Mouse (Mus musculus) myocyte (in vitro differentiated cells): Measurements from ENCODE around the gene Fign.

Experiments
- E2F4 ChIP-seq: IDR thresholded peaks from one replicate; pipeline ENCODE4 v1.6.1; 2011; ENCODE audit warnings: mild to moderate bottlenecking, control low read depth, moderate library complexity; ENCODE audit not compliant: insufficient read depth
- MAX ChIP-seq: IDR thresholded peaks from one replicate; pipeline ENCODE4 v1.6.1; 2011; ENCODE audit warnings: low read depth, mild to moderate bottlenecking, control low read depth
- MYOD1 ChIP-seq, 3 experiments: IDR thresholded peaks; one replicate each; pipeline ENCODE4 v1.6.1; 2011; ENCODE audit warnings: control low read depth in 2 of 3, low read depth in 2 of 3, mild to moderate bottlenecking in 2 of 3, moderate library complexity in 1 of 3; ENCODE audit not compliant: insufficient read length in 2 of 3, control insufficient read depth in 1 of 3
- POLR2A ChIP-seq: IDR thresholded peaks from one replicate; pipeline ENCODE4 v1.6.1; 2011; ENCODE audit warnings: low read depth, mild to moderate bottlenecking, control low read depth, moderate library complexity; ENCODE audit not compliant: insufficient read length
- POLR2AphosphoS2 ChIP-seq: IDR thresholded peaks from one replicate; pipeline ENCODE4 v1.6.1; 2011; ENCODE audit warnings: low read depth, control low read depth; ENCODE audit not compliant: insufficient read length
- SRF ChIP-seq: IDR thresholded peaks from one replicate; pipeline ENCODE4 v1.6.1; 2011; ENCODE audit warnings: low read depth; ENCODE audit not compliant: control insufficient read depth, insufficient read length
- TCF3 ChIP-seq: IDR thresholded peaks from one replicate; pipeline ENCODE4 v1.6.1; 2011; ENCODE audit warnings: low read depth, control low read depth; ENCODE audit not compliant: insufficient read length

DNA sequence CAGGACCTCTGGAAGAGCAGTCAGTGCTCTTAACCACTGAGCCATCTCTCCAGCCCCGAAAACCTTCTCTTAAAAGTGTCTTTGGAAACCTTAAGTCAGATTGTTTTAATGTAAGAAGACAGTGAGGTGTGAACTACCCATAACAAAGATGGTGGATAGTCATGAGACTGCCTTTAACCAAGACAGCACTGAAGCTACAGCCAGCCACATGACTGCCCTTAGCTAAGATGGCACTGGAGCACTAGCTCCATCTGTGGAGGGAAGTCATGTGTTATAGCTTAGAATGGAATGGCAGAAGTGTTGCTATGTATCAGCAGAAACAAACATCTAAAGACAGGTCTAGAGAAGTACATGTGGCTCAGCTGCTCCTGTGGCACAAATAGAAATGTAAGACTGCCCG is 166.8 kb downstream of the Fign start:
- TF ChIP-seq SRF (no peak), POLR2A (no peak), TCF3 (no peak), E2F4 (no peak), MAX (no peak), MYOD1 (IDR thresholded peaks at IDR 0.05; ENCODE audit: control insufficient read depth in 1 of 3, insufficient read length in 2 of 3, low read depth in 2 of 3) (no peak), POLR2AphosphoS2 (no peak)
